Mouse (Mus musculus) skeletal muscle tissue, adult 2 months (tissue): Measurements from ENCODE around the gene Pbrm1.
A peak's percentile ranks its signal among the peaks of the same experiment; 100 is the strongest.

Source experiments
- DNase-seq: peaks from one replicate; pipeline ENCODE4 v3.0.0-alpha.2; 2012; ENCODE audit warnings: low read depth, low spot score

The Pbrm1 gene

GRCm38 (mm10) chr14:31166827-31167226 is 147.9 kb downstream of the Pbrm1 start:
- DNase-seq, result no peak

- DNase-seq, result peak; percentile 36
Observed at GRCm38 (mm10) chr14:31168425-31168824, 149.5 kb downstream of the Pbrm1 start, which contains the start of gene Stab1. Stab1 (minus strand) TSS chr14:31168641.

DNA sequence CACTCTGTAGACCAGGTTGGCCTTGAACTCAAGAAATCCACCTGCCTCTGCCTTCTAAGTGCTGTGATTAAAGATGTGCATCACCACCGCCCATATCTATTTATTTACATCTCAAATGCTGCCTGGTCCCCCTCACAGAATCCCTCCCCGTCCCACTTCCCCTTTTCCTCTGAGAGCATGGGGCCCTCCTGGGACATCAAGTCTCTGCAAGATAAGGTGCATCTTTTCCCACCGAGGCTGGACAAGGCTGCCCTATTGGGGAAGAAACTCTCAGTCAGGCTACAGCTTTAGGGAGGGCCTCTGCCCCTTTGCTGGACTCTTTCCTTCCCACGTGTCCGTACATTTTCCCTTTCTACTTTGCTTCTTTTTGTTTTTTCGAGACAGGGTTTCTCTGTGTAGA is 150.6 kb downstream of the Pbrm1 start:
- no peak for DNase-seq

- DNase-seq, result no peak
Observed at GRCm38 (mm10) chr14:31170963-31171362, 152.0 kb downstream of the Pbrm1 start.
